Mouse (Mus musculus): ENCODE measurements around the gene Kptn. TPM values are rescaled to one million over a fixed set of nuclear protein-coding genes. Genes with fewer than 3 reads are reported as not detected.

Kptn gene
- polyA plus RNA-seq, 1 experiment from 2014 or later, result 33.9 TPM

- Histone ChIP-seq H3K27me3 (ENCODE audit: insufficient read depth, low read length) (no peaks in the 10 kb centered on the region), H3K4me1 (ENCODE audit: insufficient read depth, low read length) (peaks cover 11% of the 10 kb centered on the region), H3K4me3 (ENCODE audit: low read length) (no peak overlapping the region), H3K4me2 (replicated peaks; ENCODE audit: low read depth, low read length) (no peak overlapping the region), H3K9me3 (ENCODE audit: low read length) (no peaks in the 10 kb centered on the region), H3K27ac (ENCODE audit: low read length) (no peak overlapping the region), H3K36me3 (ENCODE audit: insufficient read depth, low read length) (peaks cover 65% of the 10 kb centered on the region), H3K9ac (replicated peaks; ENCODE audit: low read length) (no peak overlapping the region)
- WGBS, result 92% methylated on average over 7 of the region's 7 CpGs
- no peak for ATAC-seq (ENCODE audit: low FRiP score, low TSS enrichment)
Observed at GRCm38 (mm10) chr7:16116418-16116817, 3.3 kb upstream of the Kptn start.

GRCm38 (mm10) chr7:16117100-16117499 is 2.6 kb upstream of the Kptn start:
- Histone ChIP-seq H3K4me2 (replicated peaks; ENCODE audit: low read depth, low read length) (no peak overlapping the region), H3K9me3 (ENCODE audit: low read length) (no peaks in the 10 kb centered on the region), H3K36me3 (ENCODE audit: insufficient read depth, low read length) (peaks cover 59% of the 10 kb centered on the region), H3K4me1 (ENCODE audit: insufficient read depth, low read length) (peaks cover 11% of the 10 kb centered on the region), H3K27ac (ENCODE audit: low read length) (no peak overlapping the region), H3K9ac (replicated peaks; ENCODE audit: low read length) (no peak overlapping the region), H3K4me3 (ENCODE audit: low read length) (no peak overlapping the region), H3K27me3 (ENCODE audit: insufficient read depth, low read length) (no peaks in the 10 kb centered on the region)
- WGBS, result 82% methylated on average over 3 of the region's 3 CpGs
- ATAC-seq (ENCODE audit: low FRiP score, low TSS enrichment), result no peak

- Histone ChIP-seq H3K4me2 (replicated peaks; ENCODE audit: low read depth, low read length) (peak overlapping the region; percentile 77), H3K36me3 (ENCODE audit: insufficient read depth, low read length) (peaks cover 37% of the 10 kb centered on the region), H3K27ac (ENCODE audit: low read length) (no peak overlapping the region), H3K9ac (replicated peaks; ENCODE audit: low read length) (peak overlapping the region; percentile 88), H3K4me1 (ENCODE audit: insufficient read depth, low read length) (peaks cover 11% of the 10 kb centered on the region), H3K27me3 (ENCODE audit: insufficient read depth, low read length) (no peaks in the 10 kb centered on the region), H3K9me3 (ENCODE audit: low read length) (no peaks in the 10 kb centered on the region), H3K4me3 (ENCODE audit: low read length) (peak overlapping the region; percentile 94)
- 43% methylated on average over 9 of the region's 9 CpGs for WGBS
- peak; percentile 57 for ATAC-seq (ENCODE audit: low FRiP score, low TSS enrichment)
Observed at GRCm38 (mm10) chr7:16120262-16120600, 536 bp downstream of the Kptn start.

- no peak overlapping the region for H3K4me2 ChIP-seq (replicated peaks; ENCODE audit: low read depth, low read length)
- peaks cover 9% of the 10 kb centered on the region for H3K36me3 ChIP-seq (ENCODE audit: insufficient read depth, low read length)
- H3K4me1 ChIP-seq (ENCODE audit: insufficient read depth, low read length), result peaks cover 12% of the 10 kb centered on the region
- no peak for ATAC-seq (ENCODE audit: low FRiP score, low TSS enrichment)
- no peaks in the 10 kb centered on the region for H3K9me3 ChIP-seq (ENCODE audit: low read length)
- WGBS, result 80% methylated on average over 9 of the region's 9 CpGs
- no peak overlapping the region for H3K4me3 ChIP-seq (ENCODE audit: low read length)
- H3K9ac ChIP-seq (replicated peaks; ENCODE audit: low read length), result no peak overlapping the region
- H3K27me3 ChIP-seq (ENCODE audit: insufficient read depth, low read length), result peaks cover under 1% of the 10 kb centered on the region; the same call in 1 of the 2 replicates
- no peak overlapping the region for H3K27ac ChIP-seq (ENCODE audit: low read length)
Observed at GRCm38 (mm10) chr7:16125829-16126228, 6.1 kb downstream of the Kptn start.

GRCm38 (mm10) chr7:16128344-16128743 is 8.6 kb downstream of the Kptn start:
- H3K36me3 ChIP-seq (ENCODE audit: insufficient read depth, low read length), result peaks cover 9% of the 10 kb centered on the region; the same call in 1 of the 2 replicates
- H3K9ac ChIP-seq (replicated peaks; ENCODE audit: low read length), result no peak overlapping the region
- no peak overlapping the region for H3K4me2 ChIP-seq (replicated peaks; ENCODE audit: low read depth, low read length)
- H3K4me3 ChIP-seq (ENCODE audit: low read length), result no peak overlapping the region
- H3K27me3 ChIP-seq (ENCODE audit: insufficient read depth, low read length), result peaks cover 3% of the 10 kb centered on the region; the same call in 1 of the 2 replicates
- no peak overlapping the region for H3K27ac ChIP-seq (ENCODE audit: low read length)
- 84% methylated on average over 6 of the region's 6 CpGs for WGBS
- peaks cover 26% of the 10 kb centered on the region for H3K4me1 ChIP-seq (ENCODE audit: insufficient read depth, low read length)
- no peak for ATAC-seq (ENCODE audit: low FRiP score, low TSS enrichment)
- H3K9me3 ChIP-seq (ENCODE audit: low read length), result no peaks in the 10 kb centered on the region

- Histone ChIP-seq H3K27ac (ENCODE audit: low read length) (no peak overlapping the region), H3K4me3 (ENCODE audit: low read length) (no peak overlapping the region), H3K9ac (replicated peaks; ENCODE audit: low read length) (no peak overlapping the region), H3K9me3 (ENCODE audit: low read length) (no peaks in the 10 kb centered on the region), H3K4me1 (ENCODE audit: insufficient read depth, low read length) (peaks cover 26% of the 10 kb centered on the region), H3K36me3 (ENCODE audit: insufficient read depth, low read length) (peaks cover 5% of the 10 kb centered on the region; the same call in 1 of the 2 replicates), H3K27me3 (ENCODE audit: insufficient read depth, low read length) (peaks cover 3% of the 10 kb centered on the region; the same call in 1 of the 2 replicates), H3K4me2 (replicated peaks; ENCODE audit: low read depth, low read length) (peak overlapping the region; percentile 95)
- no peak for ATAC-seq (ENCODE audit: low FRiP score, low TSS enrichment)
- WGBS, result 64% methylated on average over 5 of the region's 5 CpGs
Observed at GRCm38 (mm10) chr7:16128899-16129298, 9.2 kb downstream of the Kptn start.

GRCm38 (mm10) chr7:16129421-16129845 is 9.7 kb downstream of the Kptn start, which contains the start of gene Slc8a2:
Gene Slc8a2, plus strand, starts transcription at chr7:16129826.
- Histone ChIP-seq H3K27ac (ENCODE audit: low read length) (peak within 1 kb of the TSS; percentile 78), H3K4me1 (ENCODE audit: insufficient read depth, low read length) (peaks cover 26% of the 10 kb centered on the region), H3K9ac (replicated peaks; ENCODE audit: low read length) (peak within 1 kb of the TSS; percentile 76), H3K4me3 (ENCODE audit: low read length) (peak within 1 kb of the TSS; percentile 64), H3K9me3 (ENCODE audit: low read length) (no peaks in the 10 kb centered on the region), H3K4me2 (replicated peaks; ENCODE audit: low read depth, low read length) (peak within 1 kb of the TSS; percentile 95), H3K36me3 (ENCODE audit: insufficient read depth, low read length) (peaks cover 5% of the 10 kb centered on the region; the same call in 1 of the 2 replicates), H3K27me3 (ENCODE audit: insufficient read depth, low read length) (peaks cover 3% of the 10 kb centered on the region; the same call in 1 of the 2 replicates)
- ATAC-seq (ENCODE audit: low FRiP score, low TSS enrichment), result peak; percentile 85
- 0% methylated on average over 12 of the region's 12 CpGs for WGBS

GRCm38 (mm10) chr7:16129846-16130691 is 10.4 kb downstream of the Kptn start:
- under 1% methylated on average over 36 of the region's 38 CpGs for WGBS
- Histone ChIP-seq H3K9ac (replicated peaks; ENCODE audit: low read length) (peak overlapping the region; percentile 76), H3K4me3 (ENCODE audit: low read length) (peak overlapping the region; percentile 64), H3K4me1 (ENCODE audit: insufficient read depth, low read length) (peaks cover 26% of the 10 kb centered on the region), H3K9me3 (ENCODE audit: low read length) (no peaks in the 10 kb centered on the region), H3K27me3 (ENCODE audit: insufficient read depth, low read length) (peaks cover 3% of the 10 kb centered on the region; the same call in 1 of the 2 replicates), H3K27ac (ENCODE audit: low read length) (peak overlapping the region; percentile 78), H3K36me3 (ENCODE audit: insufficient read depth, low read length) (no peaks in the 10 kb centered on the region), H3K4me2 (replicated peaks; ENCODE audit: low read depth, low read length) (peak overlapping the region; percentile 95)
- peak; percentile 87 for ATAC-seq (ENCODE audit: low FRiP score, low TSS enrichment)

GRCm38 (mm10) chr7:16130956-16131634 is 11.4 kb downstream of the Kptn start:
- ATAC-seq (ENCODE audit: low FRiP score, low TSS enrichment), result no peak
- 31% methylated on average over 13 of the region's 13 CpGs for WGBS
- Histone ChIP-seq H3K27me3 (ENCODE audit: insufficient read depth, low read length) (peaks cover 3% of the 10 kb centered on the region; the same call in 1 of the 2 replicates), H3K4me3 (ENCODE audit: low read length) (peak overlapping the region; percentile 64; the same call in 1 of the 2 replicates), H3K27ac (ENCODE audit: low read length) (no peak overlapping the region), H3K4me2 (replicated peaks; ENCODE audit: low read depth, low read length) (peak overlapping the region; percentile 95), H3K36me3 (ENCODE audit: insufficient read depth, low read length) (no peaks in the 10 kb centered on the region), H3K9ac (replicated peaks; ENCODE audit: low read length) (peak overlapping the region; percentile 76; the same call in 1 of the 2 replicates), H3K4me1 (ENCODE audit: insufficient read depth, low read length) (peaks cover 26% of the 10 kb centered on the region), H3K9me3 (ENCODE audit: low read length) (no peaks in the 10 kb centered on the region)
